ENCODE assay signal across 19 mouse cellular contexts in genomic region chr5:124934558-124934957, GRCm38 (mm10).
DNase-seq lines count a peak whose midpoint lies in the region; ATAC-seq lines count a peak whose summit lies in the region.
"Had no signal": no experiment of that assay in that cellular context is flagged by ENCODE, and none has a peak within 500 bp of the region (broad histone marks: within the 10 kb centered on the region; RNA-seq: fewer than 3 reads in every experiment).

No protein-coding gene starts in this region.

- no peaks in the 10 kb centered on the region for H3K9me3 ChIP-seq in kidney, embryonic 15.5 days (replicated peaks)
- H3K9me3 ChIP-seq: embryonic facial prominence, embryonic 13.5 days; lung, embryonic 15.5 days had no signal

- H3K9ac ChIP-seq in kidney, embryonic 15.5 days = no peak overlapping the region
- H3K9ac ChIP-seq: embryonic facial prominence, embryonic 13.5 days; lung, embryonic 15.5 days had no signal

- peak; percentile 68 to 71 for DNase-seq in cerebellum, postnatal 10 days
- no peak for DNase-seq in cerebellum, postnatal 25 days
- DNase-seq in layer of hippocampus, adult 18-20 months (ENCODE audit: low spot score in 2 of 2) = peak; percentile 40 to 72
- DNase-seq in layer of hippocampus, postnatal 25 days (ENCODE audit: extremely low spot score in 1 of 2, low spot score in 1 of 2) = no peak
- DNase-seq in brain, adult 2 months (ENCODE audit: low read depth, low spot score) = peak; percentile 73
- peak; percentile 62 for DNase-seq in left cerebral cortex, postnatal 4 days
- DNase-seq: adrenal gland, postnatal 10 days; gastrocnemius, adult 2 months; heart, postnatal 36 days; kidney, adult 9 months; liver; thymus, postnatal 25 days had no signal

- H3K4me2 ChIP-seq in kidney, embryonic 15.5 days = no peak overlapping the region
- H3K4me2 ChIP-seq: embryonic facial prominence, embryonic 13.5 days; lung, embryonic 15.5 days had no signal

- H3K36me3 ChIP-seq in kidney, embryonic 15.5 days = no peaks in the 10 kb centered on the region
- H3K36me3 ChIP-seq: embryonic facial prominence, embryonic 13.5 days; heart, embryonic 10.5 days; lung, embryonic 15.5 days had no signal

- no peak overlapping the region for H3K27ac ChIP-seq in kidney, embryonic 15.5 days
- H3K27ac ChIP-seq: gastrocnemius, adult 2 months; heart, embryonic 10.5 days; lung, embryonic 15.5 days; stomach, postnatal 0 days had no signal

- WGBS in kidney, embryonic 15.5 days = 60% methylated on average over 7 of the region's 7 CpGs

- peaks cover 7% of the 10 kb centered on the region; the same call in 1 of the 2 replicates for H3K4me1 ChIP-seq in kidney, embryonic 15.5 days
- H3K4me1 ChIP-seq: lung, embryonic 15.5 days had no signal

- no peak for ATAC-seq in granulocyte monocyte progenitor cell, adult 5-6 weeks (replicated peaks; ENCODE audit: poor library complexity, severe bottlenecking)
- no peak for ATAC-seq in kidney, embryonic 15.5 days (replicated peaks; ENCODE audit: low FRiP score)
- ATAC-seq: midbrain, embryonic 16.5 days had no signal

- H3K27me3 ChIP-seq in kidney, embryonic 15.5 days = no peaks in the 10 kb centered on the region
- H3K27me3 ChIP-seq: embryonic facial prominence, embryonic 13.5 days; lung, embryonic 15.5 days had no signal

- H3K4me3 ChIP-seq in kidney, embryonic 15.5 days (replicated peaks) = no peak overlapping the region
- H3K4me3 ChIP-seq: embryonic facial prominence, embryonic 13.5 days; gastrocnemius, adult 2 months; heart, embryonic 10.5 days; lung, embryonic 15.5 days had no signal

- intact Hi-C loops in left cerebral cortex, postnatal 4 days (cut with DNase I) = no loop called here

Comparison
In these comparisons a context has a peak if more than half of its experiments do, and no peak if none do; other contexts are left out.
1. DNase-seq: peak in cerebellum, postnatal 10 days (2 of 2), layer of hippocampus, adult 18-20 months (2 of 2), brain, adult 2 months (single experiment) and left cerebral cortex, postnatal 4 days (single experiment); none in cerebellum, postnatal 25 days (0 of 2) and layer of hippocampus, postnatal 25 days (0 of 2).